ENCODE assay signal across 8 mouse cellular contexts in genomic region chr8:70211726-70212111, GRCm38 (mm10). TPM values are rescaled to one million over a fixed set of nuclear protein-coding genes. Genes with fewer than 3 reads are reported as not detected.
DNase-seq lines count a peak whose midpoint lies in the region; ATAC-seq and TF ChIP-seq lines count a peak whose summit lies in the region.

No protein-coding gene starts in this region.

- no peak for TF ChIP-seq POLR2A in ES-Bruce4 (IDR thresholded peaks at IDR 0.05; ENCODE audit: insufficient read depth, low read length)

- WGBS in heart, embryonic 14.5 days: 2% methylated on average over 30 of the region's 31 CpGs
- 3% methylated on average over 31 of the region's 31 CpGs for WGBS in embryonic facial prominence, embryonic 11.5 days
- WGBS in hindbrain, postnatal 0 days: 1% methylated on average over 31 of the region's 31 CpGs
- WGBS in midbrain, embryonic 12.5 days: 1% methylated on average over 31 of the region's 31 CpGs

- H3K9ac ChIP-seq in heart, embryonic 14.5 days (ENCODE audit: low read length): peak overlapping the region; percentile 74
- H3K9ac ChIP-seq in ES-Bruce4 (ENCODE audit: low read depth, poor library complexity, severe bottlenecking): peak overlapping the region; percentile 52
- H3K9ac ChIP-seq in embryonic facial prominence, embryonic 11.5 days (replicated peaks; ENCODE audit: low read length): peak overlapping the region; percentile 60
- H3K9ac ChIP-seq in hindbrain, postnatal 0 days (replicated peaks; ENCODE audit: low read length): peak overlapping the region; percentile 71
- H3K9ac ChIP-seq in midbrain, embryonic 12.5 days (replicated peaks): peak overlapping the region; percentile 67

- H3K4me3 ChIP-seq in heart, embryonic 14.5 days (ENCODE audit: control insufficient read depth in 1 of 2, insufficient read depth in 1 of 2, low read depth in 1 of 2, low read length in 2 of 2): peak overlapping the region; percentile 59 to 79
- peak overlapping the region; percentile 69 for H3K4me3 ChIP-seq in ES-Bruce4 (ENCODE audit: low read depth, low read length)
- H3K4me3 ChIP-seq in embryonic facial prominence, embryonic 11.5 days (ENCODE audit: low read depth, low read length): peak overlapping the region; percentile 60
- peak overlapping the region; percentile 69 for H3K4me3 ChIP-seq in hindbrain, postnatal 0 days (ENCODE audit: low read length)
- H3K4me3 ChIP-seq in midbrain, embryonic 12.5 days: peak overlapping the region; percentile 60

- H3K9me3 ChIP-seq in heart, embryonic 14.5 days (ENCODE audit: control insufficient read depth, low read length): no peaks in the 10 kb centered on the region
- no peaks in the 10 kb centered on the region for H3K9me3 ChIP-seq in ES-Bruce4 (replicated peaks; ENCODE audit: control insufficient read depth, insufficient read depth, low read length, poor library complexity, severe bottlenecking)
- no peaks in the 10 kb centered on the region for H3K9me3 ChIP-seq in embryonic facial prominence, embryonic 11.5 days (replicated peaks; ENCODE audit: control insufficient read depth, low read length)
- H3K9me3 ChIP-seq in hindbrain, postnatal 0 days (ENCODE audit: low read length): no peaks in the 10 kb centered on the region
- H3K9me3 ChIP-seq in midbrain, embryonic 12.5 days: no peaks in the 10 kb centered on the region

- no peak for TF ChIP-seq CTCF in ES-Bruce4 (IDR thresholded peaks at IDR 0.05; ENCODE audit: low read depth, low read length)
- TF ChIP-seq CTCF in hindbrain, postnatal 0 days (IDR thresholded peaks at IDR 0.05; ENCODE audit: low read depth): no peak

- DNase-seq in heart, adult 18-20 months: no peak
- no peak for DNase-seq in embryonic facial prominence, embryonic 11.5 days (ENCODE audit: low spot score)
- DNase-seq in hindbrain, postnatal 0 days (ENCODE audit: low spot score): peak; percentile 24
- no peak for DNase-seq in thymus, postnatal 14 days

- H3K36me3 ChIP-seq in heart, embryonic 14.5 days (ENCODE audit: control insufficient read depth, insufficient read depth, low read length): no peaks in the 10 kb centered on the region
- H3K36me3 ChIP-seq in ES-Bruce4 (ENCODE audit: control insufficient read depth, insufficient read depth, low read length, poor library complexity, severe bottlenecking): no peaks in the 10 kb centered on the region
- no peaks in the 10 kb centered on the region for H3K36me3 ChIP-seq in embryonic facial prominence, embryonic 11.5 days (replicated peaks; ENCODE audit: control insufficient read depth, insufficient read depth, low read depth, low read length)
- no peaks in the 10 kb centered on the region for H3K36me3 ChIP-seq in hindbrain, postnatal 0 days (ENCODE audit: insufficient read depth, low read length)
- H3K36me3 ChIP-seq in midbrain, embryonic 12.5 days: no peaks in the 10 kb centered on the region

- no peak for ATAC-seq in heart, embryonic 14.5 days (ENCODE audit: insufficient number of reproducible peaks, insufficient read depth, low FRiP score, low read depth)
- ATAC-seq in embryonic facial prominence, embryonic 11.5 days (replicated peaks; ENCODE audit: insufficient number of reproducible peaks, low FRiP score, low TSS enrichment, low read depth): no peak
- ATAC-seq in hindbrain, postnatal 0 days: no peak; the same call in 1 of the 2 replicates
- ATAC-seq in midbrain, embryonic 12.5 days (ENCODE audit: low FRiP score, low read depth): no peak; the same call in 1 of the 2 replicates
- no peak for ATAC-seq in inflammation-experienced regulatory T-cells, adult 6 months

- H3K4me2 ChIP-seq in heart, embryonic 14.5 days (ENCODE audit: low read length): peak overlapping the region; percentile 88
- peak overlapping the region; percentile 96 for H3K4me2 ChIP-seq in embryonic facial prominence, embryonic 11.5 days (ENCODE audit: low read depth, low read length)
- H3K4me2 ChIP-seq in hindbrain, postnatal 0 days (ENCODE audit: low read depth, low read length): peak overlapping the region; percentile 91
- H3K4me2 ChIP-seq in midbrain, embryonic 12.5 days (replicated peaks): peak overlapping the region; percentile 94

- peak overlapping the region; percentile 29; a peak in 2 of 4 replicates for H3K27ac ChIP-seq in heart, embryonic 14.5 days (replicated peaks in 1 of 2; ENCODE audit: control insufficient read depth in 1 of 2, insufficient read depth in 1 of 2, low read depth in 2 of 2, low read length in 2 of 2)
- no peak overlapping the region for H3K27ac ChIP-seq in ES-Bruce4 (ENCODE audit: insufficient read depth, low read length)
- no peak overlapping the region for H3K27ac ChIP-seq in embryonic facial prominence, embryonic 11.5 days (replicated peaks; ENCODE audit: low read depth, low read length)
- peak overlapping the region; percentile 83 for H3K27ac ChIP-seq in hindbrain, postnatal 0 days
- H3K27ac ChIP-seq in midbrain, embryonic 12.5 days (replicated peaks): no peak overlapping the region

- peaks cover 7 to 17% of the 10 kb centered on the region in 2 experiments for H3K4me1 ChIP-seq in heart, embryonic 14.5 days (ENCODE audit: control insufficient read depth in 2 of 2, insufficient read depth in 2 of 2, low read length in 2 of 2)
- no peaks in the 10 kb centered on the region for H3K4me1 ChIP-seq in ES-Bruce4 (ENCODE audit: control insufficient read depth, insufficient read depth, low read length)
- H3K4me1 ChIP-seq in embryonic facial prominence, embryonic 11.5 days (ENCODE audit: control insufficient read depth, insufficient read depth, low read length): peaks cover 5% of the 10 kb centered on the region
- no peaks in the 10 kb centered on the region for H3K4me1 ChIP-seq in hindbrain, postnatal 0 days (ENCODE audit: insufficient read depth, low read length)
- peaks cover 12% of the 10 kb centered on the region for H3K4me1 ChIP-seq in midbrain, embryonic 12.5 days

- no peak for TF ChIP-seq EP300 in ES-Bruce4 (IDR thresholded peaks at IDR 0.05; ENCODE audit: insufficient read depth, low read depth, low read length)

- H3K27me3 ChIP-seq in heart, embryonic 14.5 days (ENCODE audit: control insufficient read depth, insufficient read depth, low read length): no peaks in the 10 kb centered on the region
- no peaks in the 10 kb centered on the region for H3K27me3 ChIP-seq in ES-Bruce4 (ENCODE audit: control insufficient read depth, insufficient read depth, low read length, poor library complexity, severe bottlenecking)
- H3K27me3 ChIP-seq in embryonic facial prominence, embryonic 11.5 days (ENCODE audit: control insufficient read depth, insufficient read depth, low read length): no peaks in the 10 kb centered on the region
- H3K27me3 ChIP-seq in hindbrain, postnatal 0 days (ENCODE audit: insufficient read depth, low read length): peaks cover 3% of the 10 kb centered on the region; the same call in 1 of the 2 replicates
- peaks cover 34% of the 10 kb centered on the region for H3K27me3 ChIP-seq in midbrain, embryonic 12.5 days

RNA-seq across cellular contexts. Expression of gene Slc25a42, which starts 0.4 kb away (rescaled TPM):
- polyA plus RNA-seq in heart, embryonic 14.5 days (2014; fragmentation: Nextera tagmentation; extraction: Ambion mirVana): 5.8 and 7.1 TPM in 2 replicates
- 10 to 100 TPM; 53.5 to 54.8 TPM for total RNA-seq in heart, adult 18-20 months (2021)
- 7.8 and 9.3 TPM in 2 replicates for polyA plus RNA-seq in ES-Bruce4 (2011; ENCODE audit: insufficient read depth, insufficient read length, low read depth, missing spikeins)
- polyA plus RNA-seq in embryonic facial prominence, embryonic 11.5 days (2014; fragmentation: Nextera tagmentation; extraction: Ambion mirVana): 1.3 and 1.4 TPM in 2 replicates
- 12.0 and 17.1 TPM in 2 replicates for total RNA-seq in hindbrain, postnatal 0 days (2014; rRNA removed)
- polyA plus RNA-seq in hindbrain, postnatal 0 days (2015; fragmentation: Nextera tagmentation; extraction: Ambion mirVana): 8.2 and 8.3 TPM in 2 replicates
- 3.9 and 4.3 TPM in 2 replicates for polyA plus RNA-seq in midbrain, embryonic 12.5 days (2016; fragmentation: Nextera tagmentation; extraction: Ambion mirVana)
- polyA plus RNA-seq in inflammation-experienced regulatory T-cells, adult 6 months (2017; shearing (Covaris generic)): 10 to 100 TPM in 2 of 3 experiments, 1 to 10 TPM in 1; 5.1 to 15.7 (median 11.2) TPM

RNA-seq across cellular contexts. Expression of gene Sugp2, which starts 22.3 kb away (rescaled TPM):
- 23.1 and 29.1 TPM in 2 replicates for polyA plus RNA-seq in heart, embryonic 14.5 days (2014; fragmentation: Nextera tagmentation; extraction: Ambion mirVana)
- total RNA-seq in heart, adult 18-20 months (2021): 10 to 100 TPM; 37.3 to 39.1 TPM
- polyA plus RNA-seq in ES-Bruce4 (2011; ENCODE audit: insufficient read depth, insufficient read length, low read depth, missing spikeins): 46.0 and 47.2 TPM in 2 replicates
- polyA plus RNA-seq in embryonic facial prominence, embryonic 11.5 days (2014; fragmentation: Nextera tagmentation; extraction: Ambion mirVana): 31.4 and 34.0 TPM in 2 replicates
- total RNA-seq in hindbrain, postnatal 0 days (2014; rRNA removed): 123 and 128 TPM in 2 replicates
- 56.7 and 61.4 TPM in 2 replicates for polyA plus RNA-seq in hindbrain, postnatal 0 days (2015; fragmentation: Nextera tagmentation; extraction: Ambion mirVana)
- 82.5 and 88.6 TPM in 2 replicates for polyA plus RNA-seq in midbrain, embryonic 12.5 days (2016; fragmentation: Nextera tagmentation; extraction: Ambion mirVana)
- polyA plus RNA-seq in inflammation-experienced regulatory T-cells, adult 6 months (2017; shearing (Covaris generic)): 10 to 100 TPM; 12.6 to 23.3 (median 20.8) TPM

RNA-seq across cellular contexts. Expression of gene Armc6, which starts 22.5 kb away (rescaled TPM):
- 12.1 and 16.5 TPM in 2 replicates for polyA plus RNA-seq in heart, embryonic 14.5 days (2014; fragmentation: Nextera tagmentation; extraction: Ambion mirVana)
- total RNA-seq in heart, adult 18-20 months (2021): 1 to 10 TPM; 6.8 to 7.8 TPM
- polyA plus RNA-seq in ES-Bruce4 (2011; ENCODE audit: insufficient read depth, insufficient read length, low read depth, missing spikeins): 5.7 and 11.8 TPM in 2 replicates
- polyA plus RNA-seq in embryonic facial prominence, embryonic 11.5 days (2014; fragmentation: Nextera tagmentation; extraction: Ambion mirVana): 21.9 and 28.4 TPM in 2 replicates
- total RNA-seq in hindbrain, postnatal 0 days (2014; rRNA removed): 108 TPM in 2 replicates
- 96.4 and 102 TPM in 2 replicates for polyA plus RNA-seq in hindbrain, postnatal 0 days (2015; fragmentation: Nextera tagmentation; extraction: Ambion mirVana)
- polyA plus RNA-seq in midbrain, embryonic 12.5 days (2016; fragmentation: Nextera tagmentation; extraction: Ambion mirVana): 45.5 and 47.1 TPM in 2 replicates
- 1 to 10 TPM; 6.0 to 9.0 (median 6.4) TPM for polyA plus RNA-seq in inflammation-experienced regulatory T-cells, adult 6 months (2017; shearing (Covaris generic))

RNA-seq across cellular contexts. Expression of gene Tmem161a, which starts 39.6 kb away (rescaled TPM):
- polyA plus RNA-seq in heart, embryonic 14.5 days (2014; fragmentation: Nextera tagmentation; extraction: Ambion mirVana): 73.0 and 77.4 TPM in 2 replicates
- 100 to 1,000 TPM in 1 of 2 experiments, 10 to 100 TPM in 1; 90.1 to 101 TPM for total RNA-seq in heart, adult 18-20 months (2021)
- 36.5 and 43.1 TPM in 2 replicates for polyA plus RNA-seq in ES-Bruce4 (2011; ENCODE audit: insufficient read depth, insufficient read length, low read depth, missing spikeins)
- 26.2 and 29.8 TPM in 2 replicates for polyA plus RNA-seq in embryonic facial prominence, embryonic 11.5 days (2014; fragmentation: Nextera tagmentation; extraction: Ambion mirVana)
- total RNA-seq in hindbrain, postnatal 0 days (2014; rRNA removed): 53.7 and 72.4 TPM in 2 replicates
- polyA plus RNA-seq in hindbrain, postnatal 0 days (2015; fragmentation: Nextera tagmentation; extraction: Ambion mirVana): 45.2 and 46.4 TPM in 2 replicates
- polyA plus RNA-seq in midbrain, embryonic 12.5 days (2016; fragmentation: Nextera tagmentation; extraction: Ambion mirVana): 47.6 and 49.0 TPM in 2 replicates
- 10 to 100 TPM; 20.8 to 30.3 (median 23.3) TPM for polyA plus RNA-seq in inflammation-experienced regulatory T-cells, adult 6 months (2017; shearing (Covaris generic))

Comparison
In these comparisons a context has a peak if more than half of its experiments do, and no peak if none do; other contexts are left out.
1. H3K27ac ChIP-seq: peak in heart, embryonic 14.5 days (2 of 2) and hindbrain, postnatal 0 days (single experiment); none in ES-Bruce4 (single experiment), embryonic facial prominence, embryonic 11.5 days (single experiment) and midbrain, embryonic 12.5 days (single experiment).
2. Peak in every context shown above with its lines, with median percentiles within 50 percentile points of each other: H3K4me2 ChIP-seq, H3K4me3 ChIP-seq and H3K9ac ChIP-seq.